8 mouse cellular contexts compared by ENCODE assay signal in genomic region chr2:153492573-153493392, GRCm38 (mm10). TPM values are rescaled to one million over a fixed set of nuclear protein-coding genes. Genes with fewer than 3 reads are reported as not detected.
DNase-seq lines count a peak whose midpoint lies in the region; ATAC-seq and TF ChIP-seq lines count a peak whose summit lies in the region.

TSS of gene 4930404H24Rik (plus strand) at chr2:153492790.

- no peaks in the 10 kb centered on the region for H3K9me3 ChIP-seq in intestine, embryonic 15.5 days
- H3K9me3 ChIP-seq in limb, embryonic 12.5 days: no peaks in the 10 kb centered on the region
- no peaks in the 10 kb centered on the region for H3K9me3 ChIP-seq in midbrain, embryonic 12.5 days

- H3K4me3 ChIP-seq in intestine, embryonic 15.5 days (replicated peaks): peak within 1 kb of the TSS; percentile 63
- H3K4me3 ChIP-seq in limb, embryonic 12.5 days (replicated peaks): peak within 1 kb of the TSS; percentile 63
- H3K4me3 ChIP-seq in midbrain, embryonic 12.5 days: peak within 1 kb of the TSS; percentile 50
- H3K4me3 ChIP-seq in spleen, adult 2 months (ENCODE audit: extremely low read depth, insufficient read depth, insufficient read length): peak within 1 kb of the TSS; percentile 70

- H3K27me3 ChIP-seq in intestine, embryonic 15.5 days (replicated peaks): 0 out of 2 replicates have a peak, but pooled peaks cover 4% of the 10 kb centered on the region
- peaks cover 60% of the 10 kb centered on the region for H3K27me3 ChIP-seq in limb, embryonic 12.5 days
- H3K27me3 ChIP-seq in midbrain, embryonic 12.5 days: peaks cover 81% of the 10 kb centered on the region
- peaks cover 4% of the 10 kb centered on the region for H3K27me3 ChIP-seq in spleen, adult 2 months (ENCODE audit: control insufficient read depth, insufficient read depth, low read length)

- ATAC-seq in intestine, embryonic 15.5 days: peak; percentile 80
- peak; percentile 57 for ATAC-seq in limb, embryonic 12.5 days (ENCODE audit: insufficient number of reproducible peaks, insufficient read depth, low FRiP score, low TSS enrichment, low read depth)
- ATAC-seq in midbrain, embryonic 12.5 days (ENCODE audit: low FRiP score, low read depth): peak; percentile 86

- H3K36me3 ChIP-seq in intestine, embryonic 15.5 days: no peaks in the 10 kb centered on the region
- no peaks in the 10 kb centered on the region for H3K36me3 ChIP-seq in limb, embryonic 12.5 days
- H3K36me3 ChIP-seq in midbrain, embryonic 12.5 days: no peaks in the 10 kb centered on the region
- H3K36me3 ChIP-seq in spleen, adult 2 months (ENCODE audit: control insufficient read depth, insufficient read depth, low read length): no peaks in the 10 kb centered on the region

- H3K27ac ChIP-seq in intestine, embryonic 15.5 days: peak within 1 kb of the TSS; percentile 67
- H3K27ac ChIP-seq in limb, embryonic 12.5 days: no peak within 1 kb of the TSS
- H3K27ac ChIP-seq in midbrain, embryonic 12.5 days (replicated peaks): peak within 1 kb of the TSS; percentile 92
- no peak within 1 kb of the TSS; the same call in 1 of the 2 replicates for H3K27ac ChIP-seq in spleen, adult 2 months (ENCODE audit: insufficient read depth, low read length)

- peak; percentile 67 to 68 for DNase-seq in heart, adult 18-20 months
- DNase-seq in heart, postnatal 25 days (ENCODE audit: low spot score): no peak
- DNase-seq in cerebellum, postnatal 4 days (ENCODE audit: low spot score in 2 of 2): peak; percentile 55 to 85
- DNase-seq in gastrocnemius, postnatal 14 days: peak; percentile 59
- DNase-seq in spleen, adult 2 months (ENCODE audit: low read depth in 1 of 2, low spot score in 2 of 2): peak; percentile 35 to 49

- TF ChIP-seq POLR2A in spleen, adult 2 months (IDR thresholded peaks at IDR 0.05; ENCODE audit: low read depth, low read length): no peak

- peak within 1 kb of the TSS; percentile 98 for H3K4me2 ChIP-seq in intestine, embryonic 15.5 days (replicated peaks)
- H3K4me2 ChIP-seq in limb, embryonic 12.5 days: peak within 1 kb of the TSS; percentile 100
- peak within 1 kb of the TSS; percentile 83 for H3K4me2 ChIP-seq in midbrain, embryonic 12.5 days (replicated peaks)

- intact Hi-C loops in heart, postnatal 25 days (cut with DNase I): loop anchor here (5.0 kb wide), 1 partner anchor 35 kb away; the partner anchor contains the start of gene Nol4l
- intact Hi-C loops in gastrocnemius, postnatal 14 days (cut with DNase I; ENCODE audit: low total_unique reads): no loop called here

- peak within 1 kb of the TSS; percentile 68 for H3K9ac ChIP-seq in intestine, embryonic 15.5 days
- H3K9ac ChIP-seq in limb, embryonic 12.5 days (replicated peaks): peak within 1 kb of the TSS; percentile 62
- H3K9ac ChIP-seq in midbrain, embryonic 12.5 days (replicated peaks): peak within 1 kb of the TSS; percentile 72

- H3K4me1 ChIP-seq in intestine, embryonic 15.5 days (replicated peaks): peaks cover 44% of the 10 kb centered on the region
- peaks cover 46% of the 10 kb centered on the region for H3K4me1 ChIP-seq in limb, embryonic 12.5 days (replicated peaks)
- H3K4me1 ChIP-seq in midbrain, embryonic 12.5 days: peaks cover 60% of the 10 kb centered on the region
- H3K4me1 ChIP-seq in spleen, adult 2 months (ENCODE audit: control insufficient read depth, insufficient read depth, insufficient read length): peaks cover 23% of the 10 kb centered on the region

- TF ChIP-seq CTCF in spleen, adult 2 months (IDR thresholded peaks at IDR 0.05; ENCODE audit: extremely low read depth, insufficient read depth, insufficient read length, insufficient replicate concordance): no peak

- under 1% methylated on average over 57 of the region's 83 CpGs for WGBS in intestine, embryonic 15.5 days
- 1% methylated on average over 73 of the region's 83 CpGs for WGBS in limb, embryonic 12.5 days
- WGBS in midbrain, embryonic 12.5 days: 1% methylated on average over 26 of the region's 83 CpGs
- WGBS in spleen, adult 2 months: 2% methylated on average over 71 of the region's 83 CpGs

RNA-seq across cellular contexts. Expression of gene 4930404H24Rik, which starts in this region (rescaled TPM):
- not detected for total RNA-seq in heart, adult 18-20 months (2021)
- not detected for total RNA-seq in heart, postnatal 25 days (2021)
- total RNA-seq in gastrocnemius, postnatal 14 days (2021): not detected
- not detected in 2 replicates for polyA plus RNA-seq in intestine, embryonic 15.5 days (2015; fragmentation: Nextera tagmentation; extraction: Ambion mirVana)
- not detected in 2 replicates for polyA plus RNA-seq in limb, embryonic 12.5 days (2016; fragmentation: Nextera tagmentation; extraction: Ambion mirVana)
- not detected in 2 replicates for polyA plus RNA-seq in midbrain, embryonic 12.5 days (2016; fragmentation: Nextera tagmentation; extraction: Ambion mirVana)
- not detected in 2 replicates for polyA plus RNA-seq in spleen, adult 2 months (2012; rRNA removed)

Comparison
In these comparisons a context has a peak if more than half of its experiments do, and no peak if none do; other contexts are left out.
1. Peak in DNase-seq in heart, adult 18-20 months; RNA of the gene not detected or under 1 TPM.
2. Peak in DNase-seq in gastrocnemius, postnatal 14 days; RNA of the gene not detected or under 1 TPM.
3. Peak in ATAC-seq, H3K4me3 ChIP-seq, H3K27ac ChIP-seq, H3K9ac ChIP-seq and H3K4me2 ChIP-seq in intestine, embryonic 15.5 days; RNA of the gene not detected or under 1 TPM.
4. Peak in ATAC-seq, H3K4me3 ChIP-seq, H3K9ac ChIP-seq and H3K4me2 ChIP-seq in limb, embryonic 12.5 days; RNA of the gene not detected or under 1 TPM.
5. Peak in ATAC-seq, H3K4me3 ChIP-seq, H3K27ac ChIP-seq, H3K9ac ChIP-seq and H3K4me2 ChIP-seq in midbrain, embryonic 12.5 days; RNA of the gene not detected or under 1 TPM.
6. Peak in DNase-seq and H3K4me3 ChIP-seq in spleen, adult 2 months; RNA of the gene not detected or under 1 TPM.